Mouse (Mus musculus) granulocyte monocyte progenitor cell, adult 5-6 weeks (primary cell): ENCODE measurements around the gene Recql. TPM values are rescaled to one million over a fixed set of nuclear protein-coding genes. Genes with fewer than 3 reads are reported as not detected.
"Not testable (repeated sequence)": the region's sequence is repeated elsewhere in the genome, so short reads cannot be mapped to it uniquely, and the experiment has no call there.

Source experiments
- ATAC-seq: replicated peaks from 2 replicates; pipeline ENCODE4 v1.8.0; 2016; ENCODE audit warnings: mild to moderate bottlenecking, moderate TSS enrichment, inconsistent platforms; ENCODE audit not compliant: poor library complexity, severe bottlenecking
- total RNA-seq, 2 experiments: library from RNA; stranded (forward) in 1 of 2; stranded (reverse) in 1 of 2; fragments of 200-712, 200-1000 nt in 1 of 2; fragments of >200 nt in 1 of 2; fragmentation: Nextera tagmentation in 1 of 2; gene quantifications; 2 replicates each; pipeline ENCODE4 v1.2.3; 2014 to 2017

The Recql gene
- total RNA-seq, 2 experiments from 2014 or later: 35.8 to 62.4 TPM

DNA sequence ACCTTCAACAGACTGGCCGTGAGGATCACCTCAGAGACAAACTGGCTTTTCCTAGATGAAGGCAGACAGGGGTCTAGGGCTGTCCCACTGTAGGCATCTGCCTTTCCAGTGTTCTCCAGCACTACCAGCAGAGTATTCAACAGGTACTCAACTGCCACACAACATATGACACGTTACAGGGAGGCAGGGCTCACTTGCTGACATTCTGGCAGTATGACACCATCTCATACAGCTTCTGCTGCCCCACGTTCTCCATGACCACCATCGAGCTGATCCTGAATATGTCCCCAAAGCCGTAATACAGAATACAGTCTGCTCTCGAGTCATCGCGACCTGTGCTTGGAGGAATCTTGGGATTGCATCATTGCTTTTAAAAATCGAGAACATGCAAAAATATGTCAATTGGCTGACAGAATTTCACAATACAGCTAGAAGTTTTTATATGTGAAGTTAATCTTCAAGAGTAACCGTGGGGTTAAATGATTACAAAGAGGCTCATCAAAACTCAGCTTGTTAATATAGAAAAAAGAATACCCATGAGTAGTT lies 20.3 kb downstream of the Recql start:
- ATAC-seq: no peak

DNA sequence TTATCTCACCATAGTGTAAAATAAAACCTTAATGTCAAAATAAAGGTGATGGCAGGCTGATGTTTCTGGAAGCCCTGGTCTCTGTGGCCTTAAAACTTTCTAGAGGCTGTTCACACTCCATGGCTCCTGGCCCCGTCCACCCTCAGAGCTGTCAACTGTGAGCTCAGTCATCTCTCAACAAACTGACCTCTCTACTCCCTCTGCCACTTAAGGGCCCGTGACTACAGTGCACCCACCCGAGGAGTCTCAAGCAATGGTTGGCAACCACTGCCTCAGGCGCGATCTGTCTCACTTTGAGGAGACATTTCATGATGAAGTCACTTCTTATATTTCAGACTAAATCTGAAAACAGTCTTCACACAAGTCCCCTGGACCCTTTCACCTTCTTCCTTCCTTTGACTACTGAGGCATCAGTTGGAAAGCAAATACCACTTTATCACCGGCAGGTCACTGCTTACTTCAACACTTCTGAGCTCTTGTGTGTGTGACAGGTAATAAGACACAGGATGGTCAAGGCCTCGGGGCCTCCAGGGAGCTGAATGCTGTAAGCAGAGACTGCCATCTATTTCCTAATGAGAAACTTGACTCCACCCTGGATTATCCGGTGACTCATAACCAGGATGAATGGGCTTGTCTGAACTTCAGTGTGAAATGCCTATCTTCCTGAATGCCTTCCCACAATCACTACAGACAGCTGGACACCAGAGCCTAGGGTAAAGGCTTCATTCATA lies 21.0 kb downstream of the Recql start:
- no peak for ATAC-seq

DNA sequence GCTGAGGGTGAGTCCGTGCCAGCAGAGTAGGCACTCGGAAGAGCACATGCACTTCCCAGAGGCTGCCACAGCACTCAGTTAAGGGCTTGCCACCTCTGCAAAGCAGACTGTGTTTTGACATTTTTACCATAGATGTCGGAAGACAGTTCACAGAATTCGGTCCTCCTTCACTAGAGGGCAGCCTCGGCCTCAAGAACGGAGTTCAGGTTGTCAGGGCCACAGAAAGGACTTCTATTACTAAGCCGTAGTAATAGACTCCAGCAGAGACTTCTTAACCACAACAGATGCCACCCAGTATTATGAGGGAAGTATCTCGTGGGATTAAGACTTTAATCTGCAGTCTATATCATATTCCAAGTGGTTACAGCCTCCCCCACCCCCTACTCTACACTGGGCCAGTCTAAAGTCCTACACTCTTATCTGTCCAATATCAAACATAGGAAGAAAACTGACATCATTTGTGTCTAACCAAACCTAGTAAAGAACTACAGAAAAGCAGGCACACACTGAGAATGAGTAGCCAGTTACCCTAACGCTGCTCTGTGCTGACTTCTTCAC lies 23.8 kb downstream of the Recql start:
- ATAC-seq: no peak

DNA sequence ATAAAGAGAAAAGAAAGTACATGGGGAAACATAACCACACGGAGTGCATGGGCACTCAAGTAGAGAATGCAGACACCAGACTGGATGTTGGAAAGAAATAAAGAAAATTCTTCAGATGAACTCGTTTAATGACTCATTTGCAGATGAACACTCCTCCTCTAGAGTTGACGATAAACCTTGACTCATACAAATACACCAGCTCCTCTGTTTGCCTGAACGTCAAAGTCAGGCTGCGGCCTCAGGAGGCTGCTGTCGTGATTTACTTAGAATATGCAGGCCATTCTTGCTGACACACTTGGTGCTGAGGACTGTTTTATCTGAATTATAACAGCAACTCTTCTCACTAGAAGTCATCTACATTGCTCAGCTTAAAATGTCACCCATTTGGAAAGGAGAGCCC lies 24.9 kb downstream of the Recql start:
- no peak for ATAC-seq

DNA sequence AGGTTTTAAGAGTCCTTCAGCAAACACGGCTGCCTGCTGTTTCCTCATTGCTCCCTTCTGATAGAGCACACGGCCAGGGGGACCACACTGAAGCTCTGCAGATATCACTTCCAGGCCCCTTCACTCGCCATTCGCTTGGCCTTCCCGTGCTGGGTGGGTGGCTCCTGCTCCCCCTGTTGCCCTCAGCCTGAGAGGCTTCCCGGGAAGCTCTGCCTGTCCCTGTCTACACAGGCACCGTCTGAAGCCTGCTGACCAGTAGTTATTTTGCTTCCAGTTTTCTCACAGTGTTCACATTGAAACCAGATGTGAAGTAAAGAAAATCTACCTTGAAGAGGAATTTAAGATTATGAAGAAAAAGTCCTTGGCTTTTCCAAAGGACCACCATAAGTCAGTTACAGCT lies 29.8 kb downstream of the Recql start:
- no peak for ATAC-seq

DNA sequence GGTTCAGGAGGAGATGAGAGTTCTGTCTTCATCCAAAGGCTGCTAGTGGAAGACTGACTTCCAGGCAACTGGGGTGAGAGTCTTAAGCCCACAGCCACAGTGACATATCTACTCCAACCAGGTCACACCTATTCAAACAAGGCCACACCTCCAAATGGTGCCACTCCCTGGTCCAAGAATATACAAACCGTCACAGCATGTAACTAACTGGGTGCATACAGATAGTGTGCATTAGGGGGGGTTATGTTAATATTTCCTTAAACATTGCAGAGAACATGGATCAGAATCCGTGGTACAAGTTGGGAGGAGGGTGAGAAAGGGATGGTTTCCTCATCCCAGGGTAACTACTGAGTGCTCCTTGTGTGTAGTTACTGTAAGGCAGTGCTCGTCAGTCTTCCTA lies 34.8 kb downstream of the Recql start:
- ATAC-seq: not testable (repeated sequence)

DNA sequence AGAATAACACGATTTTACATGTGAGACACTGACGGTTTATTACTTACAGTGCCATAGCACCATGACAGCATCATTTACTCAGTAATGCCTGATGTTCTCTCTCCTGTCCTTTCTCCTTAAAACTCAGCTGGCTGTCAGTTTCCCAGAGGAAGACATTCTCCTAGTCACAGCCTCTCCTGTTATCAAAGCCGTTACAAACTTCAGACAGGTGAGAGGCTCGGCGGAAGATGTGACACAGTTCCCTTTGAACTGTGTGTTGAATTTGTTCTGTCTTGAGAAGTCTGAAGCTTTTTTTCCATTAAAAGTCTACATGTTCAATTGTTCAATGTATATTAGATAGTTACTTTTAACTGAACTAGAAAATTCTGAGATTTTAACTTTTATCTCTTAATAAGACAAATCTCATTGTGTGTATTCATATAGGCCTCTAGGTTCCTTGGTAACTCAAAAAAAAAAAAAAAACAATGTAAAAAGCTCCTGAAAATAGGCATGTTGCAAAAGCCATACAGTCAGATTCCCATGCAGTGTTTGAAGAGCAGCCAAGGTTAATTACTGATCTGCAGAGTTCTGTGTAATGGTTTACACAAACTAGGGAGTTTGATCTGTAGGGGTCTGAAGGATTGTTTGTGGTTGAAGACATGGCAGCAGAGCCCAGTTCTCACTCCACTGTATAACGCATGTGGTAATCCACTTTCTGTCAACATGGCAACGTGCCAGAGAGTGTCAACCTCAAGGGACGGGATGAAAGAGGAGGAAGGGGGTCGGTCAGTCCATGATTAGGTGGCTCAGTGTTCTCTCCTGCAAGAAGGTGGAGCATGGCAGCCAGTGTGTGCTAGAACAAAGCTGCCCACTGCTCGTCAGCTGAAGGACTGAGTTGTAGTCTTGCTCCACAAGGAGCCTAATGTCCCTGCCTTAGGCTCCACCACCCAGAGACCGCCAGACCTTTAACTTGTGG lies 39.2 kb downstream of the Recql start:
- no peak for ATAC-seq

DNA sequence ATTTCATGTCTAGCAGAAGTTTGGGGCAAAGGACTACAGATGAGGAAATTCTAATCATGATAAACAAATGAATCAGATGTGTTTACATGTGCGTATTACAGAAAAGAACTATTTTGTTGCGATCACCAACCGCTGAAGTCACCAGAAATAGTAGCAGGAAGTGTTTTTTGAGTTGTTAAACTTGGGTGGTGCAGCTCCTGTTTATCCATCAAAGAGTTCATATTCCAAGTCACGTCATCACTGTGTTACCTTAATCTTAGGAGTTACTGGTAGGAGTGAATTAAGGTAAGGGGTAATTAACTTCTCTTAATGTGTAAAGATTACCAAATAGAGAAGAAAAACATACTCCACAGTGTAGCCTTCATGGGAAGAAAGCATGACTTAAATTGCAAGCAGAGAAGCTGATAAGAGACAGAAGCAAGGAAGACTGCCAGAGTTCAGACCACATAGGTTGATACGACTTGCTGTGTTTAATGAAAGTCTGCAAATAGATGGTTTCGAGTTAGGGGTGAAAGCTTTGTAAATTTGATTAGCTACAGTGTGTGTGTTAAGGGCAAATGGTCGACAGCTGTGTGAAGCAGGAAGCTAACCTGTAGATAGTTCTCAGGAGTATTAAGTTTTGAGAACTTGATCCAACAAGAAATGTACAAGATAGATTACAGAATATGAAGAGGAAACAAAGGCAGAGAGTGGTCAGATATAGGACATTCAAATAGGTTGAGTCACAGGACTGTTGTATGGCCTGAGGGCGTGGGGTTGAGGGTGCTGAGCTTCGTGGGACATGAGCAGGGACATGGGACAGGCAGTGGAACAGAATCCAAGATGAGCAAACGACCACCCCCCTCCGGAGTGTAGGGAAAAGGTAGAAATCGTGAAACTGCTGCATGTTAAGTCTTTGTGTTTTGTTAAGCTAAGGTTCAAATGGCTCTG lies 40.4 kb downstream of the Recql start:
- 0 out of 2 replicates have a peak, but pooled peaks have one; percentile 11 for ATAC-seq

DNA sequence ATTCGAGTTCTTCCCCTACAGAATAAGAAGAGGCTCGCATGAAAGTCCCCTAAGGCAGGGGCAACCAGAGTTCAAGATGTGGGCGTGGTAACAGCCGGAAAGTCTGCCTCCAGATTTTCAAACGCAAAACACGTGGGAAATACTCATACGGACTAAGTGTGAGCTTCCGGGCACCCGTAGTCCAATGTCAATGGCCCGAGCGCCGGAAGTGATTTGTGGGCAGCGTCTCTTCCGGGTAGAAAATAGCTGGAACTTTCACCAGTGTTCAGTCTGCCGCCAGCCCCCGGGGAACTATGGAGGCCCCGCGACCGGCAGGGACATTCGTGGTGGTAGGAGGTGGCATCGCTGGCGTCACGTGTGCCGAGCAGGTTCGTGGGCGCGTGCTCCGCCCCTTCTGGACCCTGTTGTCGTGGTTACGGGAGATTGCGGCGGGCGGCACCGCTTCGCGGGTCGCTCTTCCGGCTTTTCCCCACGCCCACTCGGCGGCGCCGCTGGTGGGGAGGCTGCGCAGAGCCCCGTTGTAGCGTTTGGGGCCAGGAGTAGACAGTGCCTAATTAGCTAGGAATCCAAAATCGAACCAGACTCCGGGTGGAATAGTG lies 41.3 kb downstream of the Recql start, which contains the start of gene Pyroxd1:
Gene Pyroxd1 (plus strand): TSS at position 215 of the 599 bp plus-strand sequence.
- peak; percentile 93 for ATAC-seq

DNA sequence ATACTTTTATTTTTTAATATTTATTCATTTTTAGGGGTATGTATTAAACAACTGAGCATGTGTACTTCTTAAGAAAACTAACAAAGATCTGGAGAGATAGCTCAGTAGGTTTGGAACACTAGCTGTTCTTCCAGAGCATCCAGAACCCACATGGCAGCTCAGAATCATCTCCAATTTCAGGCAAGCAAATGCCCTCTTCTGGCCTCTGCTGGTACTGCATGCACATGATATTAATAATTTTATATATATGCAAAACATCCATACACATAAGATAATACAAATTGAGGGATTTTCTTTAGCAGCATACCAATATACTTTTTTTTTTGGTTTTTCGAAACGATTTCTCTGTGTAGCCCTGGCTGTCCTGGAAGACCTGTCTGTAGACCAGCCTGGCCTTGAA lies 43.3 kb downstream of the Recql start:
- peak; percentile 30; the same call in 1 of the 2 replicates for ATAC-seq

DNA sequence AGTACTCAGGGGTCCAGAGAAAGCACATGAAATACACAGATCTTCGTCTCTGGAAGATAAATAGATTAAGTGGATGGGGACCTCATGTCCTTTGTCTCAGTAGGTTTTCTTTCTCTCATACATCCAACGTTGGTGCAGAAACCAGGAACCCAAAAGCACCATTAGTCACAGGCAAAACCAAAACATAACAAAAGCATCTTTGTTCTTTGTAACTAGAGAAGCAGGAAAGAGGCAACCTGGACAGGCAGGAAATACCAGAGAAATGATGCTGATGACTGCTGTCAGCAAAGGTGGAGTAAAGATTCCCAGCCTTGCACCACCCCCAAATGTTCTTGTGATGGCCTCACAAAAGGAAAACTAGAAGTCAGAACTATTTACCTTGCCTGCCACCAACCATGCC lies 47.3 kb downstream of the Recql start:
- no peak for ATAC-seq

DNA sequence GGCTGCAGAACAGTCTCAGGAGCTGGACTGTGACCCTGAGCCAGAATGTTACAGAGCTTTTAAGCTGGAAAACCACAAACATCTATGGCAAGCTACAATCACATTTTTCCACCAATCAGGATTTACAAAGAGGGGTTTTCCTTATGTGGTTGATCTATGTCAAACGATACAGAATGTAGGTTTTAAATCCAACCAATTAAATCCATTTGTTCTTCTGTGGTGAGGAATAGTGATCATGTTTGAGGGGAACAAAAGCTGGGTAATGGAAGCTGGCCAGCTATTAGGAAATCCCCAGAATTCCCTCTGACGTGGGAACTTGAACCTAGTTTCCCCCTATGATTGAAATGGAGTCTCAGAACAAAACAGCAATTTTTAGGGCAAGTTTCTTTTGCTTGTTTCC lies 47.9 kb downstream of the Recql start:
- ATAC-seq: no peak

DNA sequence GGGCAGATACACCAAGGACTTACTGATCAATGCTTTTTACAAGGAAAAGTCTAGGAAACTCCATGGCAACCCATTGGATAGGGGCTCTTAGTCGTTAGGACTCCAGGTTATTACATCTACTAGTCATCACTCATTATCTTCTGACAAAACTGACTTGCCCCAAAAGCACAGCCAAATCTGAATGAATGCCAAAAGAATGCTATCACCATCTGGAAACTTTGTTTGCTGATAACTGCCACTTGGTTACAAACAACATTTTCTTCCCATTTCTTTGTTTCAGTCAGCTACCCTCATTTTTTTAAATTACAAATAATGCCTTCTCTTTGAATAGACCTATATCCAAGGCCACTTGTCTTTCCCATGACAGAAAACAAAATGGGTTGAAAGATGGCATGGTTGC lies 57.7 kb downstream of the Recql start:
- ATAC-seq: no peak

DNA sequence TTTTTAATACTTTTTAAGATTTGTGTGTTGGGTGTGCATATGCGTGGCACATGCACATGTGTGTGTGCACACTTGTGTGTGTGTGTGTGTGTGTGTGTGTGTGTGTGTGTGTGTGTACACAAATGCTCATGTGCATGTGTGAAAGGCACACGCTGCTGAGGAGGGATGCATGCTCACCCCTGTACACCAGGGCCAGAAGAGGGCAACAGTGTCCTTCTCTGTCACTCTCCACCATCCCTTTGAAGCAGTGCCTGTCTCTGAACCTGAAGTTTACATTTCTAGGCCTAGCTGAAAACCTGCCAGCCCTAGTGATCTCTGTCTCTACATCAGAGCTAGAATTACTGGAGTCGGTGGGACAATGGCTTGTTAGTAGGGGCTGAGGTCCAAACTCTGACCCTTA lies 60.3 kb downstream of the Recql start:
- ATAC-seq: no peak

DNA sequence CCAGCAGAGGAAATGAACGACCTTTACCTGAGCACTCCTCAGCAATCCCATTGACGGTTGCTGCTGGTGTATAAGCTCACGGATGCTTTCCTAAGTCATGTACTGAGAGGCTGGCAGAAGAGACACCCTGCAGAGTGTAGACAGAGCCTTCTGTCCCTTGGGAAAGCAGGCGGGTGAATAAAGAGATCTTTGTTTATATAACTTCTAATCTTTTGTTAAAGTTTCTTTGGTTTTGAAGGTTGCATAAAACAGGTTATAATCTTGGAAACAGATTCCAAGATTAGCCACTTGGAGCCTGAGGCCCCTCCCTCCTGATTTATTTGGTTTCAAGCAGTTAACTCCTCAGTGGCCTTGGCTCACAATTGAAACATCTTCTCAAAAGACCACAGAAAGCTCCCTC lies 64.0 kb downstream of the Recql start, which contains the start of gene Slco1a5:
Gene Slco1a5 (minus strand): TSS at position 101 of the 400 bp plus-strand sequence.
- no peak for ATAC-seq

DNA sequence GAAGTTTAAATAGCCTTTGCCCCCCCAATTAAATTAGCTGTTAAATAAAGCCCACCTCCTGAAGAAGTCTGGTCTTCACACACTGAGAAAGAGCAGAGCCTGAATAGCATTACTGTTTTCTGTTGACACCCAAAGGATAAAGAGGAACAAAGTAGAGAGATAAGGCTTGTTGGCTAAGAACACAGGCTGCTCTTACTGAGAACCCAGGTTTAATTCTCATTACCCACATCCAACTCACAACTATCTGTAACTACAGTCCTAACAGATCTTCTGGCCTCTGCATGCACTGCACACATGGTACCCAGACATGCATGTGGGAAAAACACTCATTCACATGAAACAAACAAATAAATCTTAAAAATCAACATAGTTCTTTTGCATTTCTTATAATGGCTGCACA lies 69.8 kb downstream of the Recql start:
- no peak for ATAC-seq

DNA sequence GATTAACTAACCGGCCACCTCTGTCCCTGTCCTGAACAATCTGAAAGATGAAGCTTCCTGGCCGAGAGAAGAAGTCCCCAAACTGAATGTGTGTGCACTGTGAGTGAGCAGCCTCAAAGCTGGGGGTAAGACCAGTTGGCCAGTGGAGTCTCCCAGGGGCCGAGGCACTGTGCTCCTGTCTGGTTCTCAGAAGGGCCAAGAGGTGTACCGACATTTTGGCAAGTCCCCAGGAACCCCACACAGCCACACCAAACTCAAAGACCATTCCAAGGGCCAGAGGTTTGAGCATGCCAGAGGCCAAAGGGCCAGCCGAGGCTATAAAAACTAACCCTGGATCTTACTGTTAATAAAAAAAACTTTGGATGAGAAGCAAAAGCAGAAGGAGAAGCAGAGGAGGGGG lies 72.6 kb downstream of the Recql start:
- ATAC-seq: no peak

DNA sequence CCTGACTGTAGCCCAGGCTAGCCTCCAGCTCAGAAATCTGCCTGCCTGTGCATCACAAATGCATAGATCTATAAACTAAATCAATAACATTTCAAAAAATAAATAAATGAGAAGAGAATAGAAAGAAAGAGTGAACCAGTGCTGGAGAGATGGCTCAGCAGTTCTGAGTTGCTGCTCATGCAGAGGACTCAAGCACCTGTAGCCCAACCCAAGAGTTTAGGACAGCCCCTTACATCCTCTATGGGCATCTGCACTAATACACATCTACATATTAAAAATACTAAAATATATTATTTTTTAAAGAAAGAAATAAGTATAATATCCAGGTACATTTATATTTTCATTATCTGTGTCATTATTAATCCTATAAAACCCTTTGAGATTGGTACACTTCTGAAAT lies 81.8 kb downstream of the Recql start:
- no peak for ATAC-seq
